Mouse (Mus musculus) frontal cortex, postnatal 25 days (tissue): Measurements from ENCODE around the gene Lmntd2.

ENCODE experiments used
- DNase-seq, 2 experiments: peaks; one replicate each; pipeline ENCODE4 v3.0.0; 2022; ENCODE audit warnings: low spot score in 2 of 2

The Lmntd2 gene

DNA sequence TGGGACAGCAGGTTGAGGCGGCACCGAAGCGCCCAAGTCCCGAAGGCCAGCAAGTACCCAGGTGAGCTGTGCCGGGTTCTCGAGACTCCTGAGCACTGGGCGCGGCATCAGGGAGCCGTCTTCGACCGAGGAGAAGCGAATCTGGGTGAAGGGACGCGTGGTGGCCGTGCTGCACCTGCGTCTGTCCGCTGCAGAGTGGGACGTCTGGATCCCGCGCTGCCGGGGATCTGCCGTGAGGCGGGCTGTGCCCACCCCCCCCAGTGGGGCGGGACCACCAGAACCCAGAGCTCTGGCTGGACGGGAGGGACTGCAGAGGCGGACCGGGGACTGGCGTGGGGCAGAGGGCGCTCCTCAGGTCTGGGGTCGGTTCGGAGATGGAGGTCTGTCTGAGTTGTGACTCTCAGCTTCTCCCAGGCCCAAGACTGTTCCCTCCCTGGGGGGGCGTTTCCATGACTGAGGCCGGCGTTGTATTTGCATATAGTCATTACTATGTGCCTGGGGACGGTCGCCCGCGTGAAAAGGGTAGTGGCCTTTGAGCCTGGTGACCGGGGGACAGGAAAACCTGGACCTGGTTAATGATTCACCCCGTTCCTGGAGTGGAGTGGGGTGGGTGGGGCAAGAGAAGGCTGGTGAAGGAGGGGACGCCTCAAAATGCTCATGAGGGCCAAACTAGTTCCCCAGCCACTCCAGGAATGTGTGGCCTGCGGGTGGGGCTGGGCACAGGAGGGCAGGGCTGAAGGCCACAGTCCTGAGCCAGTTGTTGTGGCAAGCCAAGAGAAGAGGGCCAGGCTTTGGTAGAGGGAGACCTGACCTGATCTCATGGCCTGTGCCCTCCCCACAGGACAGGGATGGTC lies 2.2 kb upstream of the Lmntd2 start:
- DNase-seq: no peak

DNA sequence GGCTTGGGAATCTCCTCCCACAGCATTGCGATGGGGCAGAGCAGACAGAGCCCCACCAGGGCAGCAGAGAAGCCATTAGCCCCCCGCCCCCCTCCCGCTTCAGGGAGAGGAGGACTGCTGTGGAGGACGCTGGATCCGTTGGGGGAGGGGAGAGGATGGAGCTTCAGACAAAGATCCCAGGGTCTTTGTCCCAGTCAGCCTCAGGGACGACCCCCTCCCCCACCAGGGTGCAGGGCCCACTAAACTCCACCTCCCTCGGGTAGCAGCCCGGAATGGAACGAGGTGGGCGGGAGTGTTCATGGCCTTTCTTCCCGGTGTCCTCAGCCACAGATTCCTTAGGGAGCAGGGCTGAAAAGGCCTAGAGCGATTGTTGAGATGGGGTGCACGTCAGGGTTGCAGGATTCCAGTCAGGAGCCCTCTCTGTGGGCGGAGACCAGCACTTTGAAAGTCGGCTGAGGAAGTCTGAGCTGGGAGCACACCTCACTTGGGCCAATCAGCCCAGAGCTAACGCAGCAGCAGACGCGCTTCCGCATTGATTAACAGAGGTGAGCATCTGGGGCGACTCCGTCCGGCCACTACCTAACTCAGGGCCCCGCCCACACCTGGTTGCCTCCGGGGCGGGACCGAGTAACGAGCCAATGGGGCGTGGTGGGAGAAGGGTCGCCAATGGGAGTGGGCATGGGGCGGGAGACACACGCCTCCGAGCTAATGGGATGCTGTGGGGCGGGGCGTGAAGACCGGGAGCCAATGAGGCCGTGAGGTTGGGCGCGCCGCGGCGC lies 1.4 kb upstream of the Lmntd2 start, which contains the start of gene Rassf7:
Rassf7 (plus strand) TSS at position 760 of the 779 bp plus-strand sequence.
- peak; percentile 32 to 55 for DNase-seq

DNA sequence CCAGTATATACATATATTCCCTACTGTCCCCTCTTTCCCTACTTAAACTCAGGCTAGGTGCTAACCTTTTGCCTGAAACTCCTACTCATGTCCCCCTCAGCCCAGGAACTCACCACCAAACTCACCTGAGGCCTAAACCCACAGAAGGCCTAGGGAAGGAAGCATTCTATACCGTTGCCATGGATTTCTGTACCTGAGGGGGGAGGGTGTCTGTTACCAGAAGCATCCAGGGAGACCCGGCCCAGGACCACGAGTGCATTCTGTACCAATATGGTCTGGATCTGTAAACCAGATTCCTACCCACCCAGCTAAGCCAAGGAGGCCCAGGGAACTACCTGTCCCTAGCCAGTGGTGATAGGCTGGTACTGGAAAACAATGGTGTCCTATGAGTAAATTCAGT lies 430 bp upstream of the Lmntd2 start:
- no peak for DNase-seq

DNA sequence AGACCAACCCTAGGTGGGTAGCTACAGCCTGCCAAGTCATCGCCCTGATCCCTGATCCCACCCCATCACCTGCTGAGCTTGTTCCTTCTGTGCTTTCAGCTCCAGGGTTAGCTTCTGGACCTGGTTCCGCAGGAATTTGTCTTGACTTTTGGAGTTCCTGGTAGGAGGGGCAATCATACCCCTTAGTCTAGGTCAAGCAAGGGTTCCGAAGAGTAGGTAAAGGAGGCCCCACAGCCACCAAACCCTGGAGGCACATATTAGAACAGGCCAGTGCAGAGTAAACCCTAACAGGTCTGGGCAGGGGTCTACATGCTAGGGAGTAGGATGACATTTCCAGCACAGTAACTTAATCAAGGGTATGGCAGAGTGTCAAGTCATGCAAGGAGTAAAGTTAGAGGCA lies 747 bp downstream of the Lmntd2 start:
- no peak for DNase-seq

- no peak for DNase-seq
Measured at GRCm38 (mm10) chr7:141210606-141211131, 3.2 kb downstream of the Lmntd2 start.

- DNase-seq: no peak
Measured at GRCm38 (mm10) chr7:141210137-141210536, 3.7 kb downstream of the Lmntd2 start.

- no peak for DNase-seq
Measured at GRCm38 (mm10) chr7:141209526-141209925, 4.4 kb downstream of the Lmntd2 start.

GRCm38 (mm10) chr7:141206182-141206937 lies 7.5 kb downstream of the Lmntd2 start:
- no peak for DNase-seq

DNA sequence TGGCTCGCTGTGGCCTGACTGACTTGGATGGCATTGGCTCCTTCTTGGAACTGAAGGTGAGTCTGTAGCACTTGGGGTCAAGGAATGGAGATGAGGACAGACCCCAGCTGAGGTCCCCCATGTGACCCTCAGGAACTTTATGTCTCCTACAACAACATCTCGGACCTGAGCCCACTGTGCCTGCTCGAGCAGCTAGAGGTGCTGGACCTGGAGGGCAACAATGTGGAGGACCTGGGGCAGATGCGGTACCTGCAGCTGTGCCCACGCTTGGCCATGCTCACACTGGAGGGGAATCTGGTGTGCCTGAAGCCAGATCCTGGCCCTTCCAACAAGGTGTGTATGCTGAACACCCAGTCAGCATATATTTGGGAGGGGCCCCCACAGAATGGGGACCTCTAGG lies 8.4 kb downstream of the Lmntd2 start:
- DNase-seq: no peak

- no peak for DNase-seq
Measured at GRCm38 (mm10) chr7:141204546-141204945, 9.3 kb downstream of the Lmntd2 start.

GRCm38 (mm10) chr7:141198121-141198520 lies 15.8 kb downstream of the Lmntd2 start:
- DNase-seq: no peak

DNA sequence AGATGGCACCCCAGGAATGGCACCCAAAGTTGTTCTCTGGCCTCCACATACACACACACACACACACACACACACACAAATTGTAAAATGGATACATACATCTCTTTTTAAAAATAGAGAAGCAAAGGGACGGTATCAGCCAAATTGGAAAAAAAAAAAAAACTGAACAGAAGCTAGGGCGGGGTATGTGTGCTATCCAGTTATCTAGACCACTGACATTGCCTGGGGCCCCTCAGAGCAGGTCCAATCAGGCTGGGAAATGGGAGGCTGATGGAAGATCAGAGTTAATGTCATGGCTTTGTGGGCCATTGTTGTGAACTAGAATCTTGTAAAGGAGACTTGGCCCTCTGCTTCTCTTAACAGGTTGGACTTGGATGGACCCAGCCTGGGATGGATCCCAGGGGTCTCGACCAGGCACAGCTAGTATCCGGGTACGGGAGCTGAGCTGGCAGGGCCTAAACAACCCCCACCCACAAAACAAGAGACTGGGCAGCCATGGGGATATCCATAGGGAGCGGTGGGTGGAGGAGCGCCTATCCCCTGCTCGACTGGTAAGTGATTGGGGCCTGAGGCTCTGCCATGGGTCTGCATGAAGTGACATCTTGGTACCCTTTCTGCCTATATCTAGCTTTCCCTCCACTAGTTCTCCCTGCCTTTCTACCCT lies 17.1 kb downstream of the Lmntd2 start:
- DNase-seq: no peak

DNA sequence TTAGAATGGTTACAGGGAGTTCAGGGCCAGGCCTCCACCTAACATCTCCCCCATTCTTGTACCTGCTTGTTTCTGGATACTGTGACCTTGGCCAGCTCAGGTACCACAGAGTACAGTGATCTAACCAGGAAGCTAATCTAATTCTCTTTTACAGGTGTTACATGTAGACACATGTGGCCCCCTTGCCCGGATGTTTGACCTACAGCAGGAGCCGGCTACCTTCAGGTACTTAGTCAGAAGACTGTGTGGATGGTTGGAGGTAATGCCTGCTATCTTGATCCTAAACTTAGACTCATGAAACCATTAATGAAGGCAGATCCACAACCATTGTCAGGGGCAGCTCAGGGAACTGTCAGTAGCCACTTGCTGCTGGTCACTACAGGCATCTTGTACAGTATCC lies 18.1 kb downstream of the Lmntd2 start:
- no peak for DNase-seq

DNA sequence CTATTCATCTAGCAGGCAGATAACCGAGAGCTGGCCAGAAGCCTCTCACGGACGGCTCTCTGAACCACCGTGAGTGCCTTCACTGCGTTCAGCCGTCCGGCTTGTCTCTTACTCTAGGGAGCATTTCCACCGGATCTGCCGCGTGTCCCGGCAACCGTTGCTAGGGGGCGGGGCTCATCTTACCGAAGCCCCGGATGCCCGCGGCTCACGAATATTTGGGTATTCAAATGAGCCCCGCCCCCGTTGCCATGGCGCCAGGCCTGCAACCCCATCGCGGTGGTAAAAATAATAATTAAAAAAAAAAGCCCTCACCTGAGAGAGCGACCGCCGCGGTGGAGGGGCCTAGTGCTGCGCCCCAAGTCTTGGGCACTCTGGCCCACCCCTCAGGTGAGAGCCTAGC lies 19.1 kb downstream of the Lmntd2 start:
- DNase-seq: peak; percentile 70 to 79

GRCm38 (mm10) chr7:141194409-141194808 lies 19.5 kb downstream of the Lmntd2 start:
- DNase-seq: no peak

GRCm38 (mm10) chr7:141193948-141194347 lies 19.9 kb downstream of the Lmntd2 start, which contains the start of the genes Hras and Lrrc56:
Gene Hras (minus strand): TSS chr7:141194005.
Gene Lrrc56 (plus strand): TSS chr7:141194157.
- DNase-seq: peak; percentile 94 to 97

- DNase-seq: no peak
Measured at GRCm38 (mm10) chr7:141193348-141193856, 20.5 kb downstream of the Lmntd2 start.

DNA sequence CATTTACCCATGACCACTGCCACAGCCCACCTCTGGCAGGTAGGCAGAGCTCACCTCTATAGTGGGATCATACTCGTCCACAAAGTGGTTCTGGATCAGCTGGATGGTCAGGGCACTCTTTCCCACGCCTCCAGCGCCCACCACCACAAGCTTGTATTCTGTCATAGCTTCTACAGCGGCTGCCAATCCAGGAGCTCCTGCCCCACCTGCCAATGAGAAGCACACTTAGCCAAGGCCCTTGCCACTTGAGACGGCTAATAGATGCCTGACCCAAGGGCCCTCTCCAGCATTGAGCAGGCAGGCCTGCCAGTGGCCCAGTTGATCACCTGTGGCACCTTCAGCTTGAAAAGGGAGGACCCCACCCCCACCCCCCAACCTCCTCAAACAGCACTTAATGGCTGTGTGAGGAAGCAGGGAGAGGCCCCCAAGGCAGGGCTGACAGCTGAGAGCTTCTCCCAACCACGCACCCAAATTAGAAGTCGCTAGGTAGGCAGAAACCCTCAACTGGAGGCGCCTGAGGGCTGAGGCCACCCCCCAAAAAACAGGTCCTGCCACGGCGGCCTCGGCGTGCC lies 21.0 kb downstream of the Lmntd2 start:
- DNase-seq: no peak

DNA sequence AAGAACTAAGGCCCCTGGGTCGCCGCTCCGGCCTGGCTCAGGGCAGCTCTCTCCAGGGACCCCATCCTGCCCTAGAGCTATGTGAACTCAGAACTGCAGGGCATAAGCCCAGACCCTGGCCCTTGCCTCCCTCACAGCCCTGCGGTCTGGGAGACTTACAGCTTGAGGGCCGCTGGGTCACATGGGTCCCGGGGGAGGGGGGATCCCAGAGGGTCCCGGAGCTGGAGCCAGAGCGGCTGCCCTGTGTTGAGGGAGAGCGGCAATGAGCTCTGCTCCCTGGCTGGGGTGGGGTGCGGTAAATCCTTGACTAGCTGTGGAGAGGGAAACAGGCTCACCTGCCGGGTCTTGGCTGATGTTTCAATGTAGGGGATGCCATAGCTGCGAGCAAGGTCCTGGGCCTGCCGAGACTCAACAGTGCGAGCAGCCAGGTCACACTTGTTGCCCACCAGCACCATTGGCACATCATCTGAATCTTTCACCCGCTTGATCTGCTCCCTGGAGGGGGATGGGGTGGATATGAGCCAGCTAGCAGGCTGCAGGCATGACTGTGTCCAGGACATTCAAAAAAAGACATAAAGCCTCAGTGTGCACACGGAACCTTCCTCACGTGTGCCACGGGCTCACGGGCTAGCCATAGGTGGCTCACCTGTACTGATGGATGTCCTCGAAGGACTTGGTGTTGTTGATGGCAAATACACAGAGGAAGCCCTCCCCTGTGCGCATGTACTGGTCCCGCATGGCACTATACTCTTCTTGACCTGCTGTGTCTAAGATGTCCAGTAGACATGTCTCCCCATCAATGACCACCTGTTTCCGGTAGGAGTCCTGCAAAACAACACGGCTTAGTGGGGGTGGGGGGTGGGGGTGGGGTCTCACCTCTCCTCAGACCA lies 21.8 kb downstream of the Lmntd2 start:
- no peak for DNase-seq

- no peak for DNase-seq
Measured at GRCm38 (mm10) chr7:141191036-141191435, 22.8 kb downstream of the Lmntd2 start.
